Mouse (Mus musculus): ENCODE results near the gene Ppp6r3. TPM values are rescaled to one million over a fixed set of nuclear protein-coding genes. Genes with fewer than 3 reads are reported as not detected.

The Ppp6r3 gene
- polyA plus RNA-seq, 1 experiment: 48.7 TPM

GRCm38 (mm10) chr19:3586026-3586425, 10.5 kb upstream of the Ppp6r3 start:
- TF ChIP-seq GATA1 (IDR thresholded peaks at IDR 0.05; ENCODE audit: low read length): no peak

GRCm38 (mm10) chr19:3581326-3581725, 5.8 kb upstream of the Ppp6r3 start:
- TF ChIP-seq GATA1 (IDR thresholded peaks at IDR 0.05; ENCODE audit: low read length): no peak

- TF ChIP-seq GATA1 (IDR thresholded peaks at IDR 0.05; ENCODE audit: low read length): no peak
Observed at GRCm38 (mm10) chr19:3577911-3578290, 2.4 kb upstream of the Ppp6r3 start.

- no peak for TF ChIP-seq GATA1 (IDR thresholded peaks at IDR 0.05; ENCODE audit: low read length)
Observed at GRCm38 (mm10) chr19:3577265-3577910, 1.8 kb upstream of the Ppp6r3 start.

DNA sequence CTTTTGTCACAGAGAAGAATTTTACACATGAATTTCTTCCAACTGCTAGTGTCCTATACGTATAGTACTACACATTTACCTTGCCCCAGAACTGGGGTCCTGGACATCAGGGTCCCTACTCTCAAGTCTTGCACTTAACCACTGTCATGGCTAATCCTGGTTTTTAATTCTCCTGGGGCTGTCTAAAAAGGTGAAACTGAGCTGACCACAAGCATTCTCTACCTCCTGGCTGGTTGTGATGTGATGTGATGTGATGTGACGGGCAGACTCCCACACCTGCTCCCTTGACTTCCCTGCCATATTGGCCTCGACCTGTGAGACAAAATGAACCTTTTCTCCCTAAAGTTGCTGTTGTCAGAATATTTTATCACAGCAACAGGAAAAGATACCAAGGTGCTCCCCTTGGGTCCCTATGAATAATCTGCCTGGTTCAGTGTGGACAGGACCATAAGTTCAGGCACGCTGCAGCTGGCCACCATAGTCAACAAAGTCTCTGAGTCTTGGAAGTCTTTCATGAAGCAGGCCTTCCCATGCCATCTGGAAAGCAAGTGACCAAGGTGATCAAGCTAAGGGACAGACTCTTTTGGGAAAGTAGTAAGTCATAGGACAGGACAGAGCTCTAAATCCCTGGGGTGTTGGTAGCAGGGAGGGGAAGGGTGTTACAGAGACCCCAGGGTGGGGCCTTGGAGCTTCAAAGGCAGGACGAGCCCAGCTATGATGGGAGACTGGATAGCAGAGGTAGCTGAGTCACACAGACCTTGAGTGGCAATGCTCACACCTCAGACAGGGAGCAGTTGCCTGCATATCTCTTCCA, 1.1 kb upstream of the Ppp6r3 start:
- TF ChIP-seq GATA1 (IDR thresholded peaks at IDR 0.05; ENCODE audit: low read length): no peak

DNA sequence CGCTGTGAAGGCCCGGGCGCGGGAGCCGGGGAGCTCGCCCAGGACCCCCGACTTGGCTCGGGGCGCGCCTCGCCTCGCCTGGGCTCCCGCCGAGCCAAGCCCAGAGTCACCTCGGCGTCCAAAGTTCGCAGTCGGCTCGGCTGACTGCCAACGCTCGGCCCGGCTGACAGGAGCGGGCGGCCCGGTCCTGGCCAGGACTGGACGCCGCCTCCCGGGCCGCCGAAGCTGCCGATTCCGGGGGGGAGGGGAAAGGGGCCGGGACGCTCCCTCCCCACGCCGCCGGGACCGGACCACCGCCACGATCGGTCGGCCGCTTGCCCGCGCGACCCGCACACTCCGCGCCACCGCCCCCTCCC, 295 bp downstream of the Ppp6r3 start:
- TF ChIP-seq GATA1 (IDR thresholded peaks at IDR 0.05; ENCODE audit: low read length): no peak

- no peak for TF ChIP-seq GATA1 (IDR thresholded peaks at IDR 0.05; ENCODE audit: low read length)
Observed at GRCm38 (mm10) chr19:3574593-3575094, 905 bp downstream of the Ppp6r3 start.

GRCm38 (mm10) chr19:3564309-3564708, 11.2 kb downstream of the Ppp6r3 start:
- no peak for TF ChIP-seq GATA1 (IDR thresholded peaks at IDR 0.05; ENCODE audit: low read length)

GRCm38 (mm10) chr19:3562752-3563151, 12.8 kb downstream of the Ppp6r3 start:
- no peak for TF ChIP-seq GATA1 (IDR thresholded peaks at IDR 0.05; ENCODE audit: low read length)

GRCm38 (mm10) chr19:3562298-3562697, 13.3 kb downstream of the Ppp6r3 start:
- TF ChIP-seq GATA1 (IDR thresholded peaks at IDR 0.05; ENCODE audit: low read length): no peak

- no peak for TF ChIP-seq GATA1 (IDR thresholded peaks at IDR 0.05; ENCODE audit: low read length)
Observed at GRCm38 (mm10) chr19:3556169-3556827, 19.3 kb downstream of the Ppp6r3 start.

GRCm38 (mm10) chr19:3554785-3555184, 20.8 kb downstream of the Ppp6r3 start:
- TF ChIP-seq GATA1 (IDR thresholded peaks at IDR 0.05; ENCODE audit: low read length): no peak

- TF ChIP-seq GATA1 (IDR thresholded peaks at IDR 0.05; ENCODE audit: low read length): no peak
Observed at GRCm38 (mm10) chr19:3551573-3552159, 23.9 kb downstream of the Ppp6r3 start.

DNA sequence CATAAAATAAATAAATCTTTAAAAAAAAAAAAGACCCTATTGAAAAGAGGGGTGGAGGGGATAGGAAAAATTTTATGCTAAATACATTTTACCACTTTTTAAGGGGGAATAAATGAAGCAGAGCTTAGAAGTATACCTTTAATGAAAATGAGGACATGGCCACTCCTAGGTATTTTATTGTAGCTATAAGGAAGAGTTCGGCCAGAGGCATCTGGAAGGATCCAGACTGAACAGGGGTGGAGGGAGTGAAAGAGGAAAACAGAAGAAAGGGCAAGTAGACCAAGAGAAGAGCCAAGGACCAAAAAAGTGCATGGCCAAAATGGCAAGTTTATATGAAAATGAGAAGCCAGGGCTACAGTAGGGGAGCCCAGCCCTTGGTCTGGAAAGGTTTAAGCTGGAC, 25.4 kb downstream of the Ppp6r3 start:
- TF ChIP-seq GATA1 (IDR thresholded peaks at IDR 0.05; ENCODE audit: low read length): no peak

- TF ChIP-seq GATA1 (IDR thresholded peaks at IDR 0.05; ENCODE audit: low read length): no peak
Observed at GRCm38 (mm10) chr19:3549263-3549662, 26.3 kb downstream of the Ppp6r3 start.

- TF ChIP-seq GATA1 (IDR thresholded peaks at IDR 0.05; ENCODE audit: low read length): no peak
Observed at GRCm38 (mm10) chr19:3548311-3548710, 27.2 kb downstream of the Ppp6r3 start.
